Comparison of ENCODE assay signal across 10 mouse cellular contexts in genomic region chr8:8810928-8811327, GRCm38 (mm10).
"Had no signal": no experiment of that assay in that cellular context is flagged by ENCODE, and none has a peak within 500 bp of the region (broad histone marks: within the 10 kb centered on the region; RNA-seq: fewer than 3 reads in every experiment).

No protein-coding gene starts in this region.

- H3K4me2 ChIP-seq: liver, embryonic 13.5 days; midbrain, embryonic 11.5 days had no signal

- H3K27me3 ChIP-seq: liver, embryonic 13.5 days had no signal

- H3K4me1 ChIP-seq: liver, embryonic 13.5 days had no signal

- H3K4me3 ChIP-seq: left cerebral cortex, adult 2 months; liver, embryonic 13.5 days had no signal

- H3K36me3 ChIP-seq: liver, embryonic 13.5 days had no signal

- H3K9ac ChIP-seq: liver, embryonic 13.5 days had no signal

- H3K9me3 ChIP-seq: liver, embryonic 13.5 days had no signal

- DNase-seq: layer of hippocampus, postnatal 36 days; liver, embryonic 13.5 days; lung, adult 2 months; lung, postnatal 14 days; lung, postnatal 4 days; midbrain, embryonic 14.5 days; thymus, adult 18-20 months; thymus, postnatal 4 days had no signal

- H3K27ac ChIP-seq: left cerebral cortex, adult 2 months; liver, embryonic 13.5 days had no signal
